Mouse (Mus musculus): Measurements from ENCODE around the gene 4930402F06Rik.

4930402F06Rik gene

GRCm38 (mm10) chr2:35336388-35337280 lies 60.3 kb downstream of the 4930402F06Rik start, which contains the start of gene Stom:
TSS of gene Stom (minus strand) at chr2:35336976.
- DNase-seq: peak; percentile 100

DNA sequence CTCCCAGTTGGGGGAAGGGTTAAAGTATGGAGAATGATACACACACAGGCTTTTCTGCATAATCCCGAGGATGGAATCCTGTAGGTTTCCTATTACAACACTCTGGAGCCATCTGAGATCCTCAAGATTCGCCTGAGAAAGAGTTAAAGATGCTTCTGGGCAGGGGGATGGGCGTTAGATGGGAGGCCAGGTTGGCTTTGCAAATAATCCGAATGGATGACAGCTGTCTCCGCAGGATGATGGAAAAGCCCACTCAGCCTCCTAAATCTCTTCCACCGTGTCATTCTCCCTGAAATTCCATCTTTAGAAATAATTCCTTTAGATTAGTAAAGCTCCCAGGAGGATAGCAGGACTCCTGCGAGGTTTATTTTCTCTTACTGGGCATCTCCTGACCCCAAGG lies 61.4 kb downstream of the 4930402F06Rik start:
- no peak for DNase-seq

GRCm38 (mm10) chr2:35333670-35334069 lies 63.3 kb downstream of the 4930402F06Rik start:
- DNase-seq: no peak

DNA sequence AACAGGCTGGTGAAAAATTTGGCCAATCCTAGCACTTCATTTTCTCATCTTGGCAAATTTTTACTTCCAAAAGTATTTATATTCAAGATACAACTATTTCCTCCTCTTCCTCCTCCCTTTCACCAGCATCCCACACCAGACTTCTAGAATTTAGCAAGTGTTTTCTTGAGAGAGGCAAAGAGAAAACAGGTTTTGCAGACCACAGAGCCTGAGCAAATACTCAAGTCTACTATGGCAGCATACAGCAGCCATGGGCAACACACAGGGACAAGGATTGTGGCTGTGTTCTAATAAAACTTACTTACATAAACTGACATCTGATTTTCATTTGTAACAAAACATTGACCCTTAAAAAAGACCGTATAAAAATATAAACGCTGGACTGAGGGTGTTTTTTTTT lies 65.8 kb downstream of the 4930402F06Rik start:
- no peak for DNase-seq

- no peak for DNase-seq
These were observed 67.9 kb downstream of the 4930402F06Rik start for GRCm38 (mm10) chr2:35329061-35329460.

GRCm38 (mm10) chr2:35328064-35328792 lies 68.7 kb downstream of the 4930402F06Rik start:
- DNase-seq: no peak

GRCm38 (mm10) chr2:35327583-35327982 lies 69.4 kb downstream of the 4930402F06Rik start:
- no peak for DNase-seq

GRCm38 (mm10) chr2:35326931-35327330 lies 70.0 kb downstream of the 4930402F06Rik start:
- peak; percentile 8 for DNase-seq

DNA sequence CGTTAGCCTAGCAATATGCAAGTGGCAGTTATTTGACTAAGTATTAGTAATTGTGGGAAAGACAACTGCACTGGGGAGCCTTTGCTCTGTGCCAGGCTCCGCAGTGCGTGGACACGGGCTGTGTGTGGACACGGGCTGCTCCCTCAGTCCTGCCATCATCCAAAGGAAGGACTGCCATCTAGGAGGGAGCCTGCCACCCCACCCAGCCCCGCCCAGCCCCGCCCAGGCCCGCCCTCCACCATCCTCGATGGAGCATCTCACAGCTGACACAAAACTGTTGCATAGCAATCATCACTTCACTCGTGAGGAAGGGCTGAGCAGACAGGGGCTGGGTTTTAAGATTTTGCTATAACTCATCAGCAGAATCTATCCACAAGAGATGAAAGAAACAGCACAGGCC lies 71.0 kb downstream of the 4930402F06Rik start:
- no peak for DNase-seq

All from kidney, postnatal 14 days (tissue).